Mouse (Mus musculus): Measurements from ENCODE around the gene Gm10273. TPM values are rescaled to one million over a fixed set of nuclear protein-coding genes. Genes with fewer than 3 reads are reported as not detected.
"Not testable (repeated sequence)": the region's sequence is repeated elsewhere in the genome, so short reads cannot be mapped to it uniquely, and the experiment has no call there.

Gene Gm10273
- polyA plus RNA-seq, 1 experiment: 157 TPM

GRCm38 (mm10) chr10:59378728-59379127 is 16.7 kb upstream of the Gm10273 start:
- no peaks in the 10 kb centered on the region for H3K4me1 ChIP-seq (ENCODE audit: control insufficient read depth, insufficient read depth, insufficient read length, low read length)
- H3K4me3 ChIP-seq (ENCODE audit: insufficient read depth, low read depth, low read length): no peak overlapping the region
- no peak overlapping the region for H3K27ac ChIP-seq (replicated peaks; ENCODE audit: low read depth, low read length)

GRCm38 (mm10) chr10:59379927-59380326 is 15.5 kb upstream of the Gm10273 start:
- H3K27ac ChIP-seq (replicated peaks; ENCODE audit: low read depth, low read length): no peak overlapping the region

GRCm38 (mm10) chr10:59380411-59380821 is 15.0 kb upstream of the Gm10273 start:
- H3K4me1 ChIP-seq (ENCODE audit: control insufficient read depth, insufficient read depth, insufficient read length, low read length): no peaks in the 10 kb centered on the region
- H3K4me3 ChIP-seq (ENCODE audit: insufficient read depth, low read depth, low read length): no peak overlapping the region
- no peak overlapping the region for H3K27ac ChIP-seq (replicated peaks; ENCODE audit: low read depth, low read length)

More at GRCm38 (mm10) chr10:59379927-59380326, 15.5 kb upstream of the Gm10273 start:
- Histone ChIP-seq H3K4me1 (ENCODE audit: control insufficient read depth, insufficient read depth, insufficient read length, low read length) (no peaks in the 10 kb centered on the region), H3K4me3 (ENCODE audit: insufficient read depth, low read depth, low read length) (no peak overlapping the region)

GRCm38 (mm10) chr10:59381563-59381962 is 13.9 kb upstream of the Gm10273 start:
- H3K27ac ChIP-seq (replicated peaks; ENCODE audit: low read depth, low read length); H3K4me1 ChIP-seq (ENCODE audit: control insufficient read depth, insufficient read depth, insufficient read length, low read length); H3K4me3 ChIP-seq (ENCODE audit: insufficient read depth, low read depth, low read length): not testable (repeated sequence)

GRCm38 (mm10) chr10:59386951-59387350 is 8.5 kb upstream of the Gm10273 start:
- Histone ChIP-seq H3K4me1 (ENCODE audit: control insufficient read depth, insufficient read depth, insufficient read length, low read length) (no peaks in the 10 kb centered on the region), H3K4me3 (ENCODE audit: insufficient read depth, low read depth, low read length) (no peak overlapping the region)

GRCm38 (mm10) chr10:59389652-59390051 is 5.8 kb upstream of the Gm10273 start:
- no peaks in the 10 kb centered on the region for H3K4me1 ChIP-seq (ENCODE audit: control insufficient read depth, insufficient read depth, insufficient read length, low read length)
- no peak overlapping the region for H3K4me3 ChIP-seq (ENCODE audit: insufficient read depth, low read depth, low read length)
- H3K27ac ChIP-seq (replicated peaks; ENCODE audit: low read depth, low read length): no peak overlapping the region

More at GRCm38 (mm10) chr10:59386951-59387350, 8.5 kb upstream of the Gm10273 start:
- H3K27ac ChIP-seq (replicated peaks; ENCODE audit: low read depth, low read length): no peak overlapping the region

GRCm38 (mm10) chr10:59391907-59392306 is 3.5 kb upstream of the Gm10273 start:
- H3K4me3 ChIP-seq (ENCODE audit: insufficient read depth, low read depth, low read length): no peak overlapping the region
- no peak overlapping the region for H3K27ac ChIP-seq (replicated peaks; ENCODE audit: low read depth, low read length)
- H3K4me1 ChIP-seq (ENCODE audit: control insufficient read depth, insufficient read depth, insufficient read length, low read length): no peaks in the 10 kb centered on the region

GRCm38 (mm10) chr10:59402899-59403792 is 7.7 kb downstream of the Gm10273 start, which contains the start of gene Pla2g12b:
Gene Pla2g12b (plus strand): TSS chr10:59403660.
- no peak within 1 kb of the TSS for H3K27ac ChIP-seq (replicated peaks; ENCODE audit: low read depth, low read length)
- H3K4me3 ChIP-seq (ENCODE audit: insufficient read depth, low read depth, low read length): no peak within 1 kb of the TSS
- no peaks in the 10 kb centered on the region for H3K4me1 ChIP-seq (ENCODE audit: control insufficient read depth, insufficient read depth, insufficient read length, low read length)

- no peak overlapping the region for H3K27ac ChIP-seq (replicated peaks; ENCODE audit: low read depth, low read length)
- H3K4me3 ChIP-seq (ENCODE audit: insufficient read depth, low read depth, low read length): no peak overlapping the region
- no peaks in the 10 kb centered on the region for H3K4me1 ChIP-seq (ENCODE audit: control insufficient read depth, insufficient read depth, insufficient read length, low read length)
Observed at GRCm38 (mm10) chr10:59403793-59404149, 8.3 kb downstream of the Gm10273 start.

GRCm38 (mm10) chr10:59408499-59408898 is 13.1 kb downstream of the Gm10273 start:
- Histone ChIP-seq H3K4me3 (ENCODE audit: insufficient read depth, low read depth, low read length) (no peak overlapping the region), H3K4me1 (ENCODE audit: control insufficient read depth, insufficient read depth, insufficient read length, low read length) (no peaks in the 10 kb centered on the region), H3K27ac (replicated peaks; ENCODE audit: low read depth, low read length) (no peak overlapping the region)

- no peak overlapping the region for H3K27ac ChIP-seq (replicated peaks; ENCODE audit: low read depth, low read length)
- H3K4me3 ChIP-seq (ENCODE audit: insufficient read depth, low read depth, low read length): no peak overlapping the region
- H3K4me1 ChIP-seq (ENCODE audit: control insufficient read depth, insufficient read depth, insufficient read length, low read length): no peaks in the 10 kb centered on the region
Observed at GRCm38 (mm10) chr10:59410264-59410663, 14.8 kb downstream of the Gm10273 start.

- Histone ChIP-seq H3K27ac (replicated peaks; ENCODE audit: low read depth, low read length) (no peak overlapping the region), H3K4me3 (ENCODE audit: insufficient read depth, low read depth, low read length) (no peak overlapping the region), H3K4me1 (ENCODE audit: control insufficient read depth, insufficient read depth, insufficient read length, low read length) (no peaks in the 10 kb centered on the region)
Observed at GRCm38 (mm10) chr10:59413711-59414110, 18.3 kb downstream of the Gm10273 start.

GRCm38 (mm10) chr10:59416623-59417022 is 21.2 kb downstream of the Gm10273 start:
- Histone ChIP-seq H3K4me3 (ENCODE audit: insufficient read depth, low read depth, low read length) (no peak overlapping the region), H3K4me1 (ENCODE audit: control insufficient read depth, insufficient read depth, insufficient read length, low read length) (no peaks in the 10 kb centered on the region), H3K27ac (replicated peaks; ENCODE audit: low read depth, low read length) (no peak overlapping the region)

- no peak overlapping the region for H3K4me3 ChIP-seq (ENCODE audit: insufficient read depth, low read depth, low read length)
- H3K27ac ChIP-seq (replicated peaks; ENCODE audit: low read depth, low read length): no peak overlapping the region
- H3K4me1 ChIP-seq (ENCODE audit: control insufficient read depth, insufficient read depth, insufficient read length, low read length): 0 out of 2 replicates have a peak, but pooled peaks cover 4% of the 10 kb centered on the region
Observed at GRCm38 (mm10) chr10:59419516-59419915, 24.1 kb downstream of the Gm10273 start.

- Histone ChIP-seq H3K4me3 (ENCODE audit: insufficient read depth, low read depth, low read length) (no peak overlapping the region), H3K4me1 (ENCODE audit: control insufficient read depth, insufficient read depth, insufficient read length, low read length) (0 out of 2 replicates have a peak, but pooled peaks cover 4% of the 10 kb centered on the region), H3K27ac (replicated peaks; ENCODE audit: low read depth, low read length) (0 out of 2 replicates have a peak overlapping the region, but pooled peaks have one; percentile 10)
Observed at GRCm38 (mm10) chr10:59424453-59424852, 29.0 kb downstream of the Gm10273 start.

GRCm38 (mm10) chr10:59425369-59425768 is 29.9 kb downstream of the Gm10273 start:
- no peak overlapping the region for H3K27ac ChIP-seq (replicated peaks; ENCODE audit: low read depth, low read length)
- H3K4me3 ChIP-seq (ENCODE audit: insufficient read depth, low read depth, low read length): no peak overlapping the region
- H3K4me1 ChIP-seq (ENCODE audit: control insufficient read depth, insufficient read depth, insufficient read length, low read length): 0 out of 2 replicates have a peak, but pooled peaks cover 4% of the 10 kb centered on the region
